Mouse (Mus musculus) urinary bladder, postnatal 10 days (tissue): ENCODE results near the gene Sypl2.

Source experiments
- DNase-seq: peaks from one replicate; pipeline ENCODE4 v3.0.0; 2022; ENCODE audit warnings: low spot score

Sypl2 gene

GRCm38 (mm10) chr3:108205601-108206000 lies 20.8 kb downstream of the Sypl2 start:
- no peak for DNase-seq

GRCm38 (mm10) chr3:108204470-108204869 lies 22.0 kb downstream of the Sypl2 start:
- no peak for DNase-seq

GRCm38 (mm10) chr3:108203621-108204325 lies 22.7 kb downstream of the Sypl2 start:
- no peak for DNase-seq

GRCm38 (mm10) chr3:108203212-108203611 lies 23.2 kb downstream of the Sypl2 start:
- no peak for DNase-seq

- no peak for DNase-seq
Observed at GRCm38 (mm10) chr3:108202506-108202905, 23.9 kb downstream of the Sypl2 start.

- peak; percentile 81 for DNase-seq
Observed at GRCm38 (mm10) chr3:108200329-108201323, 25.8 kb downstream of the Sypl2 start, which contains the start of gene Cyb561d1. Gene Cyb561d1, minus strand, starts transcription at chr3:108201212.

- no peak for DNase-seq
Observed at GRCm38 (mm10) chr3:108199231-108199630, 27.2 kb downstream of the Sypl2 start.

GRCm38 (mm10) chr3:108197066-108197497 lies 29.4 kb downstream of the Sypl2 start:
- DNase-seq: no peak

- no peak for DNase-seq
Observed at GRCm38 (mm10) chr3:108195941-108196590, 30.4 kb downstream of the Sypl2 start.

- DNase-seq: no peak
Observed at GRCm38 (mm10) chr3:108195287-108195686, 31.2 kb downstream of the Sypl2 start.

GRCm38 (mm10) chr3:108193686-108194085 lies 32.8 kb downstream of the Sypl2 start:
- DNase-seq: no peak

GRCm38 (mm10) chr3:108189897-108190296 lies 36.6 kb downstream of the Sypl2 start:
- DNase-seq: peak; percentile 5

- no peak for DNase-seq
Observed at GRCm38 (mm10) chr3:108188716-108189490, 37.5 kb downstream of the Sypl2 start.

- no peak for DNase-seq
Observed at GRCm38 (mm10) chr3:108187111-108187795, 39.2 kb downstream of the Sypl2 start.

- DNase-seq: no peak
Observed at GRCm38 (mm10) chr3:108186098-108187047, 40.1 kb downstream of the Sypl2 start, which contains the start of gene Amigo1. Gene Amigo1, plus strand, starts transcription at chr3:108186335.

- no peak for DNase-seq
Observed at GRCm38 (mm10) chr3:108185460-108186097, 40.9 kb downstream of the Sypl2 start.

- DNase-seq: no peak
Observed at GRCm38 (mm10) chr3:108184742-108185141, 41.7 kb downstream of the Sypl2 start.

GRCm38 (mm10) chr3:108180514-108180913 lies 45.9 kb downstream of the Sypl2 start:
- DNase-seq: no peak
